Mouse (Mus musculus) spleen, adult 2 months (tissue): Measurements from ENCODE around the gene Nelfe. TPM values are rescaled to one million over a fixed set of nuclear protein-coding genes. Genes with fewer than 3 reads are reported as not detected.

ENCODE experiments used
- DNase-seq, 2 experiments: peaks; one replicate each; pipeline versions ENCODE4 v3.0.0 to v3.0.0-alpha.2; 2012 to 2021; ENCODE audit warnings: low spot score in 2 of 2, low read depth in 1 of 2
- H3K27ac ChIP-seq: fragments of 200-500 bp; 2 replicates; pipeline ENCODE4 v1.5.1; 2012; ENCODE audit warnings: low read length, inconsistent platforms; ENCODE audit not compliant: insufficient read depth
- H3K27me3 ChIP-seq: fragments of 200-500 bp; 2 replicates; pipeline ENCODE4 v1.6.1; 2012; ENCODE audit warnings: mild to moderate bottlenecking, moderate library complexity, low read length, inconsistent platforms; ENCODE audit not compliant: control insufficient read depth, insufficient read depth
- H3K36me3 ChIP-seq: fragments of 200-500 bp; 2 replicates; pipeline ENCODE4 v1.6.1; 2012; ENCODE audit warnings: mild to moderate bottlenecking, low read length, inconsistent platforms; ENCODE audit not compliant: control insufficient read depth, insufficient read depth
- H3K4me1 ChIP-seq: fragments of 200-500 bp; 2 replicates; pipeline ENCODE4 v1.6.1; 2011; ENCODE audit warnings: inconsistent platforms; ENCODE audit not compliant: control insufficient read depth, insufficient read depth, insufficient read length
- H3K4me3 ChIP-seq: fragments of 200-500 bp; 2 replicates; pipeline ENCODE4 v1.5.1; 2011; ENCODE audit warnings: mild to moderate bottlenecking, inconsistent platforms; ENCODE audit not compliant: insufficient read depth, insufficient read length; ENCODE audit errors: extremely low read depth
- CTCF ChIP-seq: fragments of 200-500 bp; IDR thresholded peaks from 2 replicates; pipeline ENCODE4 v1.5.1; 2011; ENCODE audit warnings: mild to moderate bottlenecking, inconsistent platforms; ENCODE audit not compliant: insufficient read depth, insufficient read length, insufficient replicate concordance; ENCODE audit errors: extremely low read depth
- POLR2A ChIP-seq: fragments of 200-500 bp; IDR thresholded peaks from 2 replicates; pipeline ENCODE4 v1.6.1; 2011; ENCODE audit warnings: low read depth, low read length, inconsistent platforms
- WGBS: fragments of 180-500 bp; shearing (Covaris S2); methylation state at CpG from one replicate; pipeline ENCODE4 v1.1.7; 2018; 5-methylcytosine and 5-hydroxymethylcytosine counted together
- polyA plus RNA-seq: library from polyadenylated mRNA; depleted of rRNA; stranded (reverse); fragments of >200 nt; gene quantifications from 2 replicates; pipeline ENCODE4 v1.2.3, GENCODE M21; 2012; rRNA removed

The Nelfe gene
- polyA plus RNA-seq, 1 experiment, result 14.1 TPM

DNA sequence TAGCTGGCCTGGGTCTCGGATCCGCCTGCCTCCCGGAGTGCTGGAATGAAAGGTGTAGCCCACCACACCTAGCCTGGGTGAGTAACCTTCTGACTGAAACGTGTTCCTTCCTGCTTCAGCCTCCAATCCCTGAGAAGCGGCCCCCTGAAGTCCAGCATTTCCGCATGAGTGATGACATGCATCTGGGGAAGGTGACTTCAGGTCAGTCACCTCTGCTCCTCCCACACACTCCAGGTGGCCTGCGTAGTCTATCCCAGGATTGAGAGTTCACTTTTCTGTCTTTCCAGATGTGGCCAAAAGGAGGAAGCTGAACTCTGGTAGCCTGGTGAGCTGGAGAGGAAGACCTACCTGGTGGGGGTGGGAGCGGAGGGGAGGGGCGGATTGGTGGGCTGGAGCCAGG, 52.7 kb downstream of the Nelfe start:
- H3K4me3 ChIP-seq, result no peak overlapping the region
- peaks cover 40% of the 10 kb centered on the region for H3K36me3 ChIP-seq
- no peaks in the 10 kb centered on the region for H3K4me1 ChIP-seq
- no peak for TF ChIP-seq CTCF
- TF ChIP-seq POLR2A, result no peak
- no peaks in the 10 kb centered on the region for H3K27me3 ChIP-seq
- 90% methylated on average over 9 of the region's 9 CpGs for WGBS
- H3K27ac ChIP-seq, result no peak overlapping the region
- no peak for DNase-seq

Other genes with a start within 250 kb of the Nelfe start
- 54.1 and 61.8 TPM in 2 replicates for gene Rnf5, start 246.7 kb upstream of the Nelfe start, polyA plus RNA-seq
- 156 and 187 TPM in 2 replicates for gene Agpat1, start 246.1 kb upstream of the Nelfe start, polyA plus RNA-seq
- 3.2 and 3.9 TPM in 2 replicates for gene Egfl8, start 234.4 kb upstream of the Nelfe start, polyA plus RNA-seq
- gene Ppt2, start 221.9 kb upstream of the Nelfe start, polyA plus RNA-seq, result 31.7 and 36.3 TPM in 2 replicates
- gene Prrt1, start 220.9 kb upstream of the Nelfe start, polyA plus RNA-seq, result 9.5 and 9.9 TPM in 2 replicates
- gene Fkbpl, start 205.6 kb upstream of the Nelfe start, polyA plus RNA-seq, result 1.4 and 1.6 TPM in 2 replicates
- gene Atf6b, start 203.2 kb upstream of the Nelfe start, polyA plus RNA-seq, result 76.4 and 102 TPM in 2 replicates
- gene Tnxb, start 179.9 kb upstream of the Nelfe start, polyA plus RNA-seq, result 34.1 and 34.4 TPM in 2 replicates
- 63.4 and 68.8 TPM in 2 replicates for gene C4b, start 106.5 kb upstream of the Nelfe start, polyA plus RNA-seq
- 3.7 and 5.4 TPM in 2 replicates for gene Cyp21a1, start 45.8 kb upstream of the Nelfe start, polyA plus RNA-seq
- 31.6 and 37.7 TPM in 2 replicates for gene Stk19, start 13.4 kb upstream of the Nelfe start, polyA plus RNA-seq
- gene Dxo, start 13.4 kb upstream of the Nelfe start, polyA plus RNA-seq, result 54.2 and 68.3 TPM in 2 replicates
- 81.7 and 110 TPM in 2 replicates for gene Skiv2l, start 181 bp upstream of the Nelfe start, polyA plus RNA-seq
- 22.8 and 25.3 TPM in 2 replicates for gene Cfb, start 12.1 kb downstream of the Nelfe start, polyA plus RNA-seq
- 12.0 and 13.1 TPM in 2 replicates for gene Zbtb12, start 29.1 kb downstream of the Nelfe start, polyA plus RNA-seq
- 0.04 TPM in 1 of 2 replicates, not detected in the other for gene Gm20547, start 31.7 kb downstream of the Nelfe start, polyA plus RNA-seq
- 15.9 and 16.0 TPM in 2 replicates for gene C2, start 47.9 kb downstream of the Nelfe start, polyA plus RNA-seq
- gene Ehmt2, start 48.1 kb downstream of the Nelfe start, polyA plus RNA-seq, result 200 and 246 TPM in 2 replicates
- gene Slc44a4, start 64.1 kb downstream of the Nelfe start, polyA plus RNA-seq, result 0.05 and 0.08 TPM in 2 replicates
- gene Neu1, start 80.9 kb downstream of the Nelfe start, polyA plus RNA-seq, result 45.8 and 47.5 TPM in 2 replicates
- 7.6 and 12.5 TPM in 2 replicates for gene Hspa1b, start 108.8 kb downstream of the Nelfe start, polyA plus RNA-seq
- gene Gm20481, start 119.5 kb downstream of the Nelfe start, polyA plus RNA-seq, result not detected in 2 replicates
- 4.2 and 6.7 TPM in 2 replicates for gene Hspa1a, start 121.8 kb downstream of the Nelfe start, polyA plus RNA-seq
- 0.05 and 0.06 TPM in 2 replicates for gene Hspa1l, start 122.3 kb downstream of the Nelfe start, polyA plus RNA-seq
- gene Lsm2, start 131.5 kb downstream of the Nelfe start, polyA plus RNA-seq, result 60.7 and 65.2 TPM in 2 replicates
- gene Vars, start 150.6 kb downstream of the Nelfe start, polyA plus RNA-seq, result 489 and 697 TPM in 2 replicates
- 0.72 and 0.90 TPM in 2 replicates for gene Vwa7, start 166.2 kb downstream of the Nelfe start, polyA plus RNA-seq
- gene Sapcd1, start 177.6 kb downstream of the Nelfe start, polyA plus RNA-seq, result 7.3 and 14.7 TPM in 2 replicates
- gene Msh5, start 196.4 kb downstream of the Nelfe start, polyA plus RNA-seq, result 8.6 and 9.5 TPM in 2 replicates
- gene Clic1, start 199.6 kb downstream of the Nelfe start, polyA plus RNA-seq, result 123 and 134 TPM in 2 replicates
- 18.4 and 18.9 TPM in 2 replicates for gene Ddah2, start 208.6 kb downstream of the Nelfe start, polyA plus RNA-seq
- gene Ly6g6c, start 215.0 kb downstream of the Nelfe start, polyA plus RNA-seq, result 0.47 and 0.59 TPM in 2 replicates
- 4.8 and 5.6 TPM in 2 replicates for gene Mpig6b, start 215.8 kb downstream of the Nelfe start, polyA plus RNA-seq
- 0.31 and 0.39 TPM in 2 replicates for gene Ly6g6e, start 226.5 kb downstream of the Nelfe start, polyA plus RNA-seq
- gene Ly6g6d, start 227.7 kb downstream of the Nelfe start, polyA plus RNA-seq, result 1.3 and 1.8 TPM in 2 replicates
- 7.8 and 9.7 TPM in 2 replicates for gene Ly6g6f, start 235.2 kb downstream of the Nelfe start, polyA plus RNA-seq
- 119 and 154 TPM in 2 replicates for gene Abhd16a, start 238.9 kb downstream of the Nelfe start, polyA plus RNA-seq